Mouse (Mus musculus): ENCODE measurements around the gene Flt3l. TPM values are rescaled to one million over a fixed set of nuclear protein-coding genes. Genes with fewer than 3 reads are reported as not detected.
"Not testable (repeated sequence)": the region's sequence is repeated elsewhere in the genome, so short reads cannot be mapped to it uniquely, and the experiment has no call there.

Flt3l gene
- polyA plus RNA-seq, 1 experiment from 2014 or later: 0.72 TPM

DNA sequence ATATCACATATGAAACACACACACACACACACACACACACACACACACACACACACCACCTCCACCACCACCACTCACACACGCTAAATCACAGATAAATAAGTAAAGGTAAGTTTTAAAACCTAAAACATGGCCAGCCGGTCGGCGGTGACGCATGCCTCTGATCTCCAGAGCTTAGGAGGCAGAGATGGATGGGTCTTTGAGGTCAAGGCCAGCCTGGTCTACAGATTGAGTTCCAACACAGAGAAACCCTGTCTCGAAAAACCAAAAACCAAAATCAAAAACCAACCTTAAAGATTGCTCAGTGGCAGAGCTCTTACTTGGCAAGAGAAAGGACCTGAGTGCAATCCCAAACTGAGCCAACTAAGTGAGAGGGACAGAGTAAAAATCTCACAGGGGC is 36.2 kb downstream of the Flt3l start:
- no peak for ATAC-seq (ENCODE audit: insufficient read depth)
- Histone ChIP-seq H3K9me3 (ENCODE audit: low read depth, low read length) (no peaks in the 10 kb centered on the region), H3K4me3 (ENCODE audit: low read depth, low read length) (no peak overlapping the region), H3K27me3 (ENCODE audit: insufficient read depth, low read length) (no peaks in the 10 kb centered on the region), H3K4me1 (ENCODE audit: insufficient read depth) (peaks cover 7% of the 10 kb centered on the region; the same call in 1 of the 2 replicates), H3K36me3 (ENCODE audit: insufficient read depth) (peaks cover 5% of the 10 kb centered on the region; the same call in 1 of the 2 replicates), H3K9ac (no peak overlapping the region), H3K4me2 (no peak overlapping the region), H3K27ac (ENCODE audit: low read depth) (no peak overlapping the region)
- 75% methylated on average over 6 of the region's 6 CpGs for WGBS
- no peak for DNase-seq
- no peak for TF ChIP-seq CTCF (IDR thresholded peaks at IDR 0.05; ENCODE audit: low read depth)

DNA sequence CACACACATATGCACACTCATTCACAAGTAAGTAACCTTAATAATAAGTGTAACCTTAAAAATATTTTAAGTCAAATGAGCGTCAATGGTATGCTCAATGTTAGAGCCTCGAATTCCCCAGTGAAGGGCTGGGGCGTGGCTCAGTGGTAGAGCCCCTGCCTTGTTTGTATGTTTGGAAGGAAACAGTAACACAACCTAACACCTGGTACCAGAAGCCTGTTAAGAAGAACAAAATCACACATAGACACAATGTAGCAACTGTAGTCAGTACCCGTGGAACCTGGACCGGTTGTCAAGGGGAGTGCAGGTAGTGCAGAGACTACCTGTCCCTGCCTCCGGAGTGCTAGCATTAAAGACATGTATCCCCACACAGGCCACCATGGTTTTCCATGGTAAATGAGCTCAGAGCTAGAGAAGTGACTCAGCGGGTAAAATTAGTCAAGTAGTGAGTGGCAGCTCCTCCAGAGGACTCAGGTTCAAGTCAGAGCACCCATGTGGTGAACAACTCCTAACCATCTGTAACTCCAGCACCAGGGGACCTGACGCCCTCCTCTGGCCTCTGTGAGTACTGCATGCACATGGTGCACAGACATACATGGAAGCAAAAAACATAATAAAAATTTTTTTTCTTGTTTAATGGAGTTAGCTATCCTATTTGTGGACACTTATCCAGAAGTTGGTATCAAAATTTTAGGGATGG is 37.5 kb downstream of the Flt3l start:
- Histone ChIP-seq H3K9me3 (ENCODE audit: low read depth, low read length) (no peaks in the 10 kb centered on the region), H3K9ac (no peak overlapping the region), H3K36me3 (ENCODE audit: insufficient read depth) (peaks cover 5% of the 10 kb centered on the region; the same call in 1 of the 2 replicates), H3K4me2 (no peak overlapping the region), H3K4me1 (ENCODE audit: insufficient read depth) (no peaks in the 10 kb centered on the region), H3K4me3 (ENCODE audit: low read depth, low read length) (no peak overlapping the region), H3K27me3 (ENCODE audit: insufficient read depth, low read length) (no peaks in the 10 kb centered on the region), H3K27ac (ENCODE audit: low read depth) (no peak overlapping the region)
- peak; percentile 37 for TF ChIP-seq CTCF (IDR thresholded peaks at IDR 0.05; ENCODE audit: low read depth)
- WGBS: 84% methylated on average over 8 of the region's 8 CpGs
- DNase-seq (no peak), ATAC-seq (ENCODE audit: insufficient read depth) (no peak)

GRCm38 (mm10) chr7:45097479-45097878 is 38.8 kb downstream of the Flt3l start:
- H3K36me3 ChIP-seq (ENCODE audit: insufficient read depth): peaks cover 5% of the 10 kb centered on the region; the same call in 1 of the 2 replicates
- H3K27me3 ChIP-seq (ENCODE audit: insufficient read depth, low read length): no peaks in the 10 kb centered on the region
- no peak for TF ChIP-seq CTCF (IDR thresholded peaks at IDR 0.05; ENCODE audit: low read depth)
- no peak for DNase-seq
- WGBS: 54% methylated on average over 6 of the region's 6 CpGs
- no peak overlapping the region for H3K4me2 ChIP-seq
- no peak overlapping the region for H3K4me3 ChIP-seq (ENCODE audit: low read depth, low read length)
- ATAC-seq (ENCODE audit: insufficient read depth): no peak
- peaks cover 4% of the 10 kb centered on the region; the same call in 1 of the 2 replicates for H3K4me1 ChIP-seq (ENCODE audit: insufficient read depth)
- H3K9ac ChIP-seq: no peak overlapping the region
- no peaks in the 10 kb centered on the region for H3K9me3 ChIP-seq (ENCODE audit: low read depth, low read length)
- H3K27ac ChIP-seq (ENCODE audit: low read depth): no peak overlapping the region

DNA sequence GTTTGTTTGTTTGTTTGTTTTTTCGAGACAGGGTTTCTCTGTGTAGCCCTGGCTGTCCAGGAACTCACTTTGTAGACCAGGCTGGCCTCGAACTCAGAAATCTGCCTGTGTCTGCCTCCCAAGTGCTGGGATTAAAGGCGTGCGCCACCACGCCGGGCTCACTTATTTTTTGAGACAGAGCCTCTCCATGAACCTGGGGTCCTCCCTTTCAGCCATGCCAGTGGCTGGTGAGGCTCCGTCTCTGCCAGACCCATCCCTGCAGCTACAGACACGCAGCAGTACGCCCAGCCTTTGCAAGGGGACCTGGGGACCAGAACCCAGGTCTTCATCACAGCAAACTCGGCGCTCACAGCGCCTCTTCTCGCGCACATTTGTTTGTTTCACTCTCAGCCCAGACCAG is 40.3 kb downstream of the Flt3l start:
- not testable (repeated sequence) for H3K27ac ChIP-seq (ENCODE audit: low read depth); ATAC-seq (ENCODE audit: insufficient read depth); H3K9ac ChIP-seq; H3K27me3 ChIP-seq (ENCODE audit: insufficient read depth, low read length); H3K9me3 ChIP-seq (ENCODE audit: low read depth, low read length); DNase-seq; H3K4me3 ChIP-seq (ENCODE audit: low read depth, low read length); H3K4me2 ChIP-seq; H3K4me1 ChIP-seq (ENCODE audit: insufficient read depth); H3K36me3 ChIP-seq (ENCODE audit: insufficient read depth)
- 93% methylated on average over 14 of the region's 14 CpGs for WGBS

DNA sequence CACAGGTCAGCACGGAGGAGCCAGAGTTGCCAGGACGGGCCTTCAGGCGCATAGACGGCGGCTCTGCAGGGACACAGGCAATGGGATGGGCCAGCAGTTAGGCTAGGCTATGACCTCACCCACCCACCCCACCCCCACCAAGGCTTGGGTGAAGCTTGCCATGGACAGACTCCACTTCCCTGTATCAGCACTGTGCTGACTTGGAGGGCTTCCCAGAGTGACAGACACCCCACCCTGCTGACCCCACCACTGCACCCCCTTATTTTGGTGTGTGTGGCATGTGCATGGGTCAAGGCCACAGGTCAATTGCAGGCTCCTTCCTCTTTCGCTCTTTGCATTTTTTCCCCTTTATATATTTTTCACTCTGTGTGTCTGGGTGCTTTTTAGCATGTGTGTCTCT is 40.9 kb downstream of the Flt3l start:
- ATAC-seq (ENCODE audit: insufficient read depth): no peak
- WGBS: 81% methylated on average over 6 of the region's 6 CpGs
- no peak overlapping the region for H3K27ac ChIP-seq (ENCODE audit: low read depth)

GRCm38 (mm10) chr7:45094121-45094520 is 42.1 kb downstream of the Flt3l start:
- Histone ChIP-seq H3K27ac (ENCODE audit: low read depth) (0 out of 2 replicates have a peak overlapping the region, but pooled peaks have one; percentile 3), H3K9ac (no peak overlapping the region)
- 28% methylated on average over 7 of the region's 7 CpGs for WGBS

More for the DNA sequence above, 40.9 kb downstream of the Flt3l start:
- Histone ChIP-seq H3K36me3 (ENCODE audit: insufficient read depth) (peaks cover 5% of the 10 kb centered on the region; the same call in 1 of the 2 replicates), H3K9me3 (ENCODE audit: low read depth, low read length) (no peaks in the 10 kb centered on the region), H3K4me1 (ENCODE audit: insufficient read depth) (peaks cover 7% of the 10 kb centered on the region; the same call in 1 of the 2 replicates), H3K4me2 (no peak overlapping the region), H3K4me3 (ENCODE audit: low read depth, low read length) (no peak overlapping the region), H3K27me3 (ENCODE audit: insufficient read depth, low read length) (no peaks in the 10 kb centered on the region), H3K9ac (no peak overlapping the region)
- no peak for DNase-seq
- TF ChIP-seq CTCF (IDR thresholded peaks at IDR 0.05; ENCODE audit: low read depth): no peak

GRCm38 (mm10) chr7:45093516-45093905 is 42.7 kb downstream of the Flt3l start:
- DNase-seq (no peak), ATAC-seq (ENCODE audit: insufficient read depth) (no peak)
- Histone ChIP-seq H3K27ac (ENCODE audit: low read depth) (peak overlapping the region; percentile 91; the same call in 1 of the 2 replicates), H3K9ac (no peak overlapping the region), H3K4me3 (ENCODE audit: low read depth, low read length) (no peak overlapping the region), H3K27me3 (ENCODE audit: insufficient read depth, low read length) (no peaks in the 10 kb centered on the region), H3K4me1 (ENCODE audit: insufficient read depth) (peaks cover 10% of the 10 kb centered on the region; the same call in 1 of the 2 replicates), H3K36me3 (ENCODE audit: insufficient read depth) (peaks cover 10% of the 10 kb centered on the region), H3K9me3 (ENCODE audit: low read depth, low read length) (no peaks in the 10 kb centered on the region), H3K4me2 (no peak overlapping the region)
- WGBS: 37% methylated on average over 18 of the region's 18 CpGs
- TF ChIP-seq CTCF (IDR thresholded peaks at IDR 0.05; ENCODE audit: low read depth): no peak

More at GRCm38 (mm10) chr7:45094121-45094520, 42.1 kb downstream of the Flt3l start:
- DNase-seq (no peak), ATAC-seq (ENCODE audit: insufficient read depth) (no peak)
- Histone ChIP-seq H3K4me3 (ENCODE audit: low read depth, low read length) (no peak overlapping the region), H3K4me1 (ENCODE audit: insufficient read depth) (peaks cover 10% of the 10 kb centered on the region; the same call in 1 of the 2 replicates), H3K9me3 (ENCODE audit: low read depth, low read length) (no peaks in the 10 kb centered on the region), H3K36me3 (ENCODE audit: insufficient read depth) (peaks cover 5% of the 10 kb centered on the region; the same call in 1 of the 2 replicates), H3K4me2 (no peak overlapping the region), H3K27me3 (ENCODE audit: insufficient read depth, low read length) (no peaks in the 10 kb centered on the region)
- no peak for TF ChIP-seq CTCF (IDR thresholded peaks at IDR 0.05; ENCODE audit: low read depth)
